Mouse (Mus musculus): ENCODE measurements at regions not wholly inside any gene's neighbourhood (a gene's known extent, or its start where the extent isn't known, plus 50 kb on each side); places are given as distances from the start of the nearest gene placed in this dataset.

GRCm38 (mm10) chr14:120154413-120154812 lies 112.2 kb upstream of the Oxgr1 start:
- TF ChIP-seq USF1 (IDR thresholded peaks at IDR 0.05; ENCODE audit: low read depth) (no peak), POLR2A (IDR thresholded peaks at IDR 0.05; ENCODE audit: insufficient read length, low read depth) (no peak), TCF12 (IDR thresholded peaks at IDR 0.05; ENCODE audit: insufficient read depth, poor library complexity, severe bottlenecking) (no peak)
